Mouse (Mus musculus) lung, postnatal 0 days (tissue): ENCODE results near the gene D1Pas1. TPM values are rescaled to one million over a fixed set of nuclear protein-coding genes. Genes with fewer than 3 reads are reported as not detected.

Experiments used
- ATAC-seq: fragments of 200-750 bp; cut with Nextera tagmentation; 2 replicates; pipeline ENCODE4 v1.8.0; 2017; ENCODE audit warnings: moderate library complexity
- DNase-seq: peaks from one replicate; pipeline ENCODE4 v3.0.0-alpha.2; 2016; ENCODE audit warnings: low spot score
- H3K27ac ChIP-seq: fragments of 300-500 bp; sonication (generic); 2 replicates; pipeline ENCODE4 v1.5.1; 2014; ENCODE audit warnings: antibody characterized with exemption, mild to moderate bottlenecking, low read length, mixed read lengths
- H3K27me3 ChIP-seq: fragments of 300-500 bp; sonication (generic); replicated peaks from 2 replicates; pipeline ENCODE4 v1.6.1; 2014; ENCODE audit warnings: low read length, mixed read lengths; ENCODE audit not compliant: insufficient read depth
- H3K36me3 ChIP-seq: fragments of 300-500 bp; sonication (generic); 2 replicates; pipeline ENCODE4 v1.6.1; 2014; ENCODE audit warnings: low read length, mixed read lengths; ENCODE audit not compliant: insufficient read depth
- H3K4me1 ChIP-seq: fragments of 300-500 bp; sonication (generic); 2 replicates; pipeline ENCODE4 v1.6.1; 2014; ENCODE audit warnings: antibody characterized with exemption, low read depth, low read length, mixed read lengths; ENCODE audit not compliant: insufficient read depth
- H3K4me2 ChIP-seq: fragments of 300-500 bp; sonication (generic); replicated peaks from 2 replicates; pipeline ENCODE4 v1.6.1; 2014; ENCODE audit warnings: low read depth, mild to moderate bottlenecking, low read length, moderate library complexity, mixed read lengths
- H3K4me3 ChIP-seq: fragments of 300-500 bp; sonication (generic); 2 replicates; pipeline ENCODE4 v1.5.1; 2014; ENCODE audit warnings: low read depth, low read length
- H3K9ac ChIP-seq: fragments of 300-500 bp; sonication (generic); replicated peaks from 2 replicates; pipeline ENCODE4 v1.6.1; 2014; ENCODE audit warnings: low read depth, mild to moderate bottlenecking
- H3K9me3 ChIP-seq: fragments of 300-500 bp; sonication (generic); 2 replicates; pipeline ENCODE4 v1.6.1; 2016; ENCODE audit warnings: low read length, mixed read lengths
- CTCF ChIP-seq: IDR thresholded peaks from 2 replicates; pipeline ENCODE4 v1.5.1; 2016; ENCODE audit warnings: antibody characterized with exemption, mild to moderate bottlenecking
- EP300 ChIP-seq: IDR thresholded peaks from 2 replicates; pipeline ENCODE4 v1.6.1; 2016; ENCODE audit warnings: antibody characterized with exemption, mild to moderate bottlenecking, control low read depth
- WGBS: fragments of 180-500 bp; shearing (Covaris S2); extraction: QIAGEN DNeasy Blood & Tissue Kit; methylation state at CpG from one replicate; pipeline ENCODE4 v1.1.7; 2014; 5-methylcytosine and 5-hydroxymethylcytosine counted together
- polyA plus RNA-seq: library from polyadenylated mRNA; unstranded; fragments of >200 nt; fragmentation: Nextera tagmentation; extraction: Ambion mirVana; gene quantifications from 2 replicates; pipeline ENCODE4 v1.2.1, GENCODE M21; 2015

Gene D1Pas1
- polyA plus RNA-seq, 1 experiment from 2014 or later: not detected

- H3K36me3 ChIP-seq: no peaks in the 10 kb centered on the region
- H3K27ac ChIP-seq: no peak overlapping the region
- H3K27me3 ChIP-seq: no peaks in the 10 kb centered on the region
- no peaks in the 10 kb centered on the region for H3K4me1 ChIP-seq
- DNase-seq (no peak), ATAC-seq (no peak)
- WGBS: 44% methylated on average over 4 of the region's 4 CpGs
- H3K9me3 ChIP-seq: no peaks in the 10 kb centered on the region
- no peak overlapping the region for H3K9ac ChIP-seq
- TF ChIP-seq EP300 (no peak), CTCF (peak; percentile 54)
- H3K4me3 ChIP-seq: no peak overlapping the region
- no peak overlapping the region for H3K4me2 ChIP-seq
Measured at GRCm38 (mm10) chr1:186959380-186959779, 7.8 kb upstream of the D1Pas1 start.

DNA sequence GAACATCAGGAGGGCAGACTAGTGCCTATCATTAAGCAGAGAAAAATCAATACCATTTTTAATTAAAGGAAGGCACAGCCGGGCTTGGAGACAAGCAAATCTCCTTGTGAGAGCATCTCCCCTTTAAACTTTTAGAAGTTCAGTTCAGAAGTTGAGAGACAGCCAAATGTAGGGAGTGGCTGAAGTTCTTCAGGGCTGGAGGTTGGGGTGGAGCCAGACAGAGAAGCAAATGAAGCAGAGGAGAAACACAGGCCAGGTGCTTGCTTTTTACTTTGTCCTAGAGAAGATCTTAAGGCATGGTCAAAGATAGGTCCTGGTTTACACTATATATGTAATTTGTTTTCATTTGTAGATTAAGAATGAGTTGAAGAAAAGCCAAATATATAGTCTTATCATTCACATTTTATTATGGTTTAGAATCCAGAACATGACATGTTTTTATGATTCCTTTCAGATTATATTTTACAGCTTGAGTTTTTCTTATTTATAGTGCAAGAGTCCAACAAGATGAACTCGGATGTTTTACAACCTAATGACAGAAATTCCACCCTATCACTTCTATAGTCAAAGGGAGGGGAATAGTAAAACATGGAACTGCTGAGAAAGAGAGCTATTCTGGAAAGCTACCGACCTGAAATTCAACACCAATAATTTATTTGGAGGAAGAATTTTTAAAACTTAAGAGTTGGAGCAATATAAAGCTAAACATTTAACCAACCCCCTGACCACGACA, 2.9 kb upstream of the D1Pas1 start:
- no peaks in the 10 kb centered on the region for H3K36me3 ChIP-seq
- 53% methylated on average over 4 of the region's 4 CpGs for WGBS

GRCm38 (mm10) chr1:186967926-186968325, 710 bp downstream of the D1Pas1 start:
- no peak for TF ChIP-seq CTCF
- no peak for TF ChIP-seq EP300
- H3K36me3 ChIP-seq: no peaks in the 10 kb centered on the region
- H3K27ac ChIP-seq: no peak overlapping the region
- no peak overlapping the region for H3K4me3 ChIP-seq
- DNase-seq: no peak
- no peak overlapping the region for H3K4me2 ChIP-seq
- H3K27me3 ChIP-seq: no peaks in the 10 kb centered on the region
- H3K9ac ChIP-seq: no peak overlapping the region
- H3K4me1 ChIP-seq: no peaks in the 10 kb centered on the region
- 90% methylated on average over 34 of the region's 34 CpGs for WGBS
- H3K9me3 ChIP-seq: peaks cover 8% of the 10 kb centered on the region; the same call in 1 of the 2 replicates
- ATAC-seq: no peak

More for the DNA sequence above, 2.9 kb upstream of the D1Pas1 start:
- Histone ChIP-seq H3K4me3 (no peak overlapping the region), H3K4me2 (no peak overlapping the region), H3K27ac (no peak overlapping the region), H3K9me3 (peaks cover 8% of the 10 kb centered on the region; the same call in 1 of the 2 replicates), H3K9ac (no peak overlapping the region), H3K4me1 (no peaks in the 10 kb centered on the region), H3K27me3 (no peaks in the 10 kb centered on the region)
- ATAC-seq (no peak), DNase-seq (no peak)
- TF ChIP-seq CTCF (no peak), EP300 (no peak)

DNA sequence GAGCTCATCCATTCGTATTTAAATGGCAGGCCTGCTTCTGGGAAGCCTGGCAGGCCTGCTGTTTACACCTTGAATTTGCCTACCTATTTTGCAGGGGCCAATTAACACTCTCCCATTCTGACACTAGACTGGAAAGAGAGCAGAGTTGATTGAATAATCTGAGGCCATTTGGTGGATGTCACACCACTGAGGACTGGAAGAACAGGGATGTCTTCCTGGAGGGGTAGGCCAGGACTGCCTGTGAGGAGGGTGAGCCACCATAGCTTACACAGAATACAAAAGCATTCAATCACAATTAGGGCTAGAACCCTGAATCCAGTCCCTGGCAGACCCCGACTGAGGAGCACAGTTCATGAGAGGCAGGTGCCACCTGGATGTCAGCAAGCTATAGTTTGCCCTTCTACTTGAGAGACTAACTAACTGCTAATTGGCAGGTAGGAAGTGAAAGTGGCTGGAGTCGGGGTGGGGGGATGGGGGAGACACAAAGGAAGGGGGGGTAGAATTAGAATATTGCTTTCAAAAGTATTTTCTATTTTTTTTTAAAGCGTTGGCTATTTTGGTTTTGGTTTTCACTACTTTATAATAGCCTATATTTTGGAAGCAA, 9.8 kb downstream of the D1Pas1 start:
- Histone ChIP-seq H3K27ac (no peak overlapping the region), H3K9ac (no peak overlapping the region), H3K4me1 (no peaks in the 10 kb centered on the region), H3K4me2 (no peak overlapping the region), H3K4me3 (no peak overlapping the region), H3K36me3 (no peaks in the 10 kb centered on the region), H3K9me3 (no peaks in the 10 kb centered on the region), H3K27me3 (no peaks in the 10 kb centered on the region)
- no peak for ATAC-seq
- no peak for DNase-seq
- no peak for TF ChIP-seq EP300
- no peak for TF ChIP-seq CTCF
- 56% methylated on average over 4 of the region's 4 CpGs for WGBS

DNA sequence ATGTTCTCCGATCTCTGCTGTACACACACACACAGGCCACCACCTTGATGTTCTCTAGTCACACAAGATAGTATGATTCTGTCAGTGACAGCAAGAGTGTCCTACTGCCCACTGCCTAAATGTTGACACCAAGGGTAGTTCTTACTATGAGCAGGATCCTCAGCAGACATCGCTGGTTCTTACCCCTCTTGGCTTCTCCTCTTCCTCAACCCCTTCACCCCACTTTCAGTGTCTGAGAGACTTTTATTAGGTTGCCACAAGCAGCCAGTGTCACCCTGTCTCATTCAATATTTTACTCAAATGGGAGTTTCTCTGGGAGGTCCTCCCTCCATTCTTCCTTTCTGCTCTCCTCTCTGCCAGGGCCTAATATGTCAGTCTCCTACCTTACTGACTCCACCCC, 10.6 kb downstream of the D1Pas1 start:
- 96% methylated on average over 2 of the region's 2 CpGs for WGBS
- Histone ChIP-seq H3K4me2 (no peak overlapping the region), H3K27me3 (no peaks in the 10 kb centered on the region), H3K9ac (no peak overlapping the region), H3K27ac (no peak overlapping the region), H3K9me3 (no peaks in the 10 kb centered on the region), H3K4me3 (no peak overlapping the region), H3K4me1 (no peaks in the 10 kb centered on the region), H3K36me3 (no peaks in the 10 kb centered on the region)
- ATAC-seq (no peak), DNase-seq (no peak)
- TF ChIP-seq CTCF (no peak), EP300 (no peak)

- Histone ChIP-seq H3K27ac (no peak overlapping the region), H3K36me3 (no peaks in the 10 kb centered on the region), H3K9me3 (no peaks in the 10 kb centered on the region), H3K27me3 (no peaks in the 10 kb centered on the region), H3K9ac (no peak overlapping the region), H3K4me1 (no peaks in the 10 kb centered on the region), H3K4me2 (no peak overlapping the region), H3K4me3 (no peak overlapping the region)
- TF ChIP-seq EP300 (no peak), CTCF (no peak)
- ATAC-seq (no peak), DNase-seq (no peak)
- WGBS: 63% methylated on average over 8 of the region's 8 CpGs
Measured at GRCm38 (mm10) chr1:186979465-186979864, 12.2 kb downstream of the D1Pas1 start.
